Mouse (Mus musculus) adrenal gland, adult (tissue): Measurements from ENCODE around the gene Tmprss6.

ENCODE experiments used
- DNase-seq, 2 experiments: peaks; one replicate each; pipeline ENCODE4 v3.0.0; 2022 to 2023; ENCODE audit warnings: low spot score in 1 of 2; ENCODE audit not compliant: inconsistent age in 2 of 2

Tmprss6 gene

DNA sequence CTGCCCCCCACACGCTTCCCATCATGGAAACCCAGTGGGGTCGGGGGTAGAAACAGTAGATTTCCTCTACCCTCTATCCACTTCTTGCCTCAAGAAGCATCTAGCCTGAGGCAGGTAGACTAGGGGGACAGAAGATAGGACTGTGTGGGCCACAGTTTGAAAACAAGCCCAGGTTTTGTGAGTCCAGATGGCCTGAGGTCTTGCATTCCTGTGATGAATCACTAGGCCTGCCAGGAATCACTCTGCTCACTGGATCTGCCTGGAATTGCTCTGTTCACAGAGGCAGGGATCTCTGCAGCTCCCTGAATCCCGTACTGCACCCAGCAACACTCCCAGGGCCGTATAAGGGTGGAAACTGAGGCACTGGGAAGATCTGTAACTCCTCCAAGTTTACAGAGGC is 14.9 kb upstream of the Tmprss6 start:
- peak; percentile 34 to 80 for DNase-seq

- DNase-seq = peak; percentile 57 to 79
These were observed 14.1 kb upstream of the Tmprss6 start for GRCm38 (mm10) chr15:78482518-78482917.

DNA sequence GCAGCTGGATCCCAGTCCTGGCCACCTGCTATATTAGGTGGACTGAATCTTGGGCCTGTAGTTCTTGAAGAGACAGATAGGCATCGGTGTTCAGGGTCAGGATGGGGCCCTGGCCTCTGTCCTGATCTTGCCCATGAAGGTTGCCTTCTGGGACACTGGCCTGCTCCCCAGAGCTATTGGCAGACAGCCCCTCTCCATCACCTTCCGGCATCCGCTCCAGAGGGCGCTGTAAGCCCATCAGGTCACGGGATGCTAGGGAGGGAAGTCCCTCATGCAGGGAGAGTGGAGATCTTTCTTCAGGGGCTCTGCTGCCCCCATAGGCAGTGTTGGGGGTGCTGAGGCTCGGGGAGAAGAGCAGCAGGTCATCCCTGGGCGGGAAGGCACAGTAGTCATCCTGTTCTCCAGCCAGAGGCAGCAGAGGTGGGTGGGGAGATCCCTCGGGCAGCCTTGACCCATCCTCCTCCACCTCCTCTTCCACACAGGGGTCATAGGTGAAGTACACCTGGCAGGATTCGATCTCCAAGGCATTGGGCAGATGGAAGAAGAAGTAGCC is 13.1 kb upstream of the Tmprss6 start:
- DNase-seq = no peak

GRCm38 (mm10) chr15:78480991-78481390 is 12.6 kb upstream of the Tmprss6 start:
- no peak for DNase-seq

- no peak for DNase-seq
These were observed 11.7 kb upstream of the Tmprss6 start for GRCm38 (mm10) chr15:78480111-78480510.

- DNase-seq = no peak
These were observed 11.0 kb upstream of the Tmprss6 start for GRCm38 (mm10) chr15:78479470-78479869.

GRCm38 (mm10) chr15:78478073-78478472 is 9.6 kb upstream of the Tmprss6 start:
- DNase-seq = no peak

- no peak for DNase-seq
These were observed 8.4 kb upstream of the Tmprss6 start for GRCm38 (mm10) chr15:78476878-78477277.

- DNase-seq = peak; percentile 40 to 84
These were observed 7.2 kb upstream of the Tmprss6 start for GRCm38 (mm10) chr15:78475604-78476031.

- DNase-seq = no peak
These were observed 5.0 kb upstream of the Tmprss6 start for GRCm38 (mm10) chr15:78473442-78473841.

GRCm38 (mm10) chr15:78471902-78472301 is 3.5 kb upstream of the Tmprss6 start:
- DNase-seq = no peak

GRCm38 (mm10) chr15:78470495-78471276 is 2.3 kb upstream of the Tmprss6 start:
- DNase-seq = peak in 1 of 2 experiments; percentile 55

GRCm38 (mm10) chr15:78467570-78467969 is 864 bp downstream of the Tmprss6 start:
- peak; percentile 72 to 82 for DNase-seq

- DNase-seq = no peak
These were observed 1.6 kb downstream of the Tmprss6 start for GRCm38 (mm10) chr15:78466809-78467208.

GRCm38 (mm10) chr15:78462981-78463380 is 5.5 kb downstream of the Tmprss6 start:
- no peak for DNase-seq

DNA sequence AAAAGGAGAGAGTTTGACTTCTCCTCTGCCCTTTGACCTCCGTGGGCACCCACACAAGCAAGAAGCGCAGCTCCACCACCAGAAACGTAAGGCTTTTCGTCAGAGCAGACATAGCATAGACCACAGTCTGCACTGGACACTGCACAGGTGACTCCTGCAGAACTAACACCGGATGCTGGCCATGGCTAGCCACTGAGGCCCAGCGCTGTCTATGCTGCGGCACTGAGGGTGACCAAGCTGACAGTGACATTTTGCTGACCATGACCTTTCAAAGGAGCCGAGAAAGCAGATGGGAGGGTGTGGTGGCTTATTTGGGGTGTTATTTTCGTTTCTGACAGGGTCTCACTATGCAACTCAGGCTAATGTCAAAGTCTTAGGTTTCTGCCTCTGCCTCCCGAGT is 11.2 kb downstream of the Tmprss6 start:
- DNase-seq = peak; percentile 51 to 73

- peak in 1 of 2 experiments; percentile 53 for DNase-seq
These were observed 12.4 kb downstream of the Tmprss6 start for GRCm38 (mm10) chr15:78456051-78456450.

DNA sequence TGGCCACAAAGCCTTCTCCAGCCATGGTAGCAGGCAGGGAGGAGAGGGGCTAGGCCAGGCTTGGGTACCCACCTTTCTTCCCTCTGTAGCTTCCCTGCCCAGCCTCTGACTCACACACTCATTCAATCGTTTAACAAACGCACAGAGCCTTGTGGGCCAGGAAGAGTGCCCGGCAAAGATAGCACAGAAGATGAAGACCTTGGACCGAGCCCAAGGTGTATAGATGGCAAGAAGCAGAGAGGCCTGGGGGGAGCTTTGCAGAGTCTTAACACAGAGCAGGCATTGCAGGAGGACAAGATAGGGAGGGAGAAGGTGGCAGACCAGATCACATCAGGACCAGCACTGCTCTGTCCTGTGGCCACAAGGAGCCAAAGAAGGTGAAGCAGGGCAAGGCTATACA is 13.3 kb downstream of the Tmprss6 start:
- DNase-seq = peak; percentile 68 to 80

GRCm38 (mm10) chr15:78452929-78453328 is 15.5 kb downstream of the Tmprss6 start:
- no peak for DNase-seq

- peak in 1 of 2 experiments; percentile 67 for DNase-seq
These were observed 17.2 kb downstream of the Tmprss6 start for GRCm38 (mm10) chr15:78451201-78451600.

DNA sequence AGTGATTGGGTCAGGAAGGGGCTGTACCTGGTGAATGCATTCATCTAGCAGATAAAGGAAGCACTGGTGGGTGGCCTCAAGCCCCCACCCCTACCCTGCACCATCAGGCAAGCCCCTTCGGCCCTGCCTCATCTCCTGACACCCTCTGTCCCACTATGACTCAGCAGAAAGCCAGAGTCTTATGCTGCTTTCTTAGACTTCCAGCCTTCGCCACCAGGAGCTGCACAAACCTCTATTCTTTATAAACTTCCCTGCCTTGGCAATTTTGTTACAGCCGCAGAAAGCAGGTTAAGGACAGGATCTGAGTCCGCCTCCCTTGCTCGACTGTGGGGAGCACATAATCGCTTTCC is 18.0 kb downstream of the Tmprss6 start:
- DNase-seq = no peak

- peak; percentile 82 to 92 for DNase-seq
These were observed 18.6 kb downstream of the Tmprss6 start for GRCm38 (mm10) chr15:78449694-78450418.
